Mouse (Mus musculus): ENCODE measurements at regions not wholly inside any gene's neighbourhood (a gene's known extent, or its start where the extent isn't known, plus 50 kb on each side); places are given as distances from the start of the nearest gene placed in this dataset.

GRCm38 (mm10) chr2:6263565-6263964 lies 50.7 kb upstream of the Echdc3 start:
- no peak for DNase-seq (ENCODE audit: inconsistent age in 2 of 2, low spot score in 1 of 2)

- no peak for DNase-seq (ENCODE audit: inconsistent age in 2 of 2, low spot score in 1 of 2)
These were observed 51.4 kb upstream of the Echdc3 start for GRCm38 (mm10) chr2:6264085-6264783.

DNA sequence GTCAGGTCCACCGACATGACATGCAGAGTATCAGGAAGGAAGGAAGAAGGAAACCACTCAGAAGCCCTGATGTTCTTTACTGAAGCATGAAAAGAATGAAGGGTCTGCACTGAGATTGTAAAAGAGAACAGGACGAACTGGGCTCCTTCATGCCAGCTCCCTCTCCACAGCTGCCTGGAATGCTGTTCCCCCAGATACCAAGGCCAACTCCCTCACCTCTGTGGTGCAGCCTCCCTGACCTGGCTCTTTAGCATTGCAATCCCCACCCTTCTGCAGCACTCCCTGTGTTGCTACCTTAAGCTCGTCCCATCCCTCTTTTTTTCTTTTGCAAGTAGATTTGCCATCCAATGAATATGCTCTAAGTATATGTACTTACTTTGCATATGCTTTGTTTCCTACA lies 52.3 kb upstream of the Echdc3 start:
- DNase-seq (ENCODE audit: inconsistent age in 2 of 2, low spot score in 1 of 2), result no peak

GRCm38 (mm10) chr2:6267066-6267465 lies 54.2 kb upstream of the Echdc3 start:
- no peak for DNase-seq (ENCODE audit: inconsistent age in 2 of 2, low spot score in 1 of 2)

GRCm38 (mm10) chr2:6267537-6267936 lies 54.7 kb upstream of the Echdc3 start:
- peak; percentile 77 to 89 for DNase-seq (ENCODE audit: inconsistent age in 2 of 2, low spot score in 1 of 2)

GRCm38 (mm10) chr2:6272514-6272913 lies 50.0 kb upstream of the Usp6nl start:
- no peak for DNase-seq (ENCODE audit: inconsistent age in 2 of 2, low spot score in 1 of 2)
